Mouse (Mus musculus): ENCODE measurements around the gene Cyp39a1. TPM values are rescaled to one million over a fixed set of nuclear protein-coding genes. Genes with fewer than 3 reads are reported as not detected.

Cyp39a1 gene
- total and polyA plus RNA-seq, 2 experiments: 9.6 to 51.4 TPM

DNA sequence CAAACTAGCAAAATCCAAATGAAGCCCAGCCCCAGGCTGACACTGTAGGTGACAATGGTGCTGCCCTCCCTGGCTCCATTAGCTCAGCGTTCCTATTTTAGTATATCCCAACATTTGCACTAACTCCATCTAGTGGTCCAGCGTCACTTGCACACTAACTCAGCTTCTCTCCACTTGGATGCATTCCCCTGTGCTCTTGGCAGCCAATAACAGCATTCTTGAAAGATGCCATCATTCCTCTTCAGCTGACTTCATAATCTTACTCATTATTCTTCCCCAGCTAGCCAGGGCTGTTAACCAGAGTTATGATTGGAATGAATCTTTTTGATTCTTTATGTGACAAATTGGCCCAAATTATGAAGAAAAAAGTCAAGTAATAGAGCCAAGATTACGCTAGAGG, 40.0 kb downstream of the Cyp39a1 start:
- TF ChIP-seq POLR2A (IDR thresholded peaks at IDR 0.05; ENCODE audit: extremely low read depth, insufficient read depth, low read length): no peak
- no peak for TF ChIP-seq CTCF (IDR thresholded peaks at IDR 0.05; ENCODE audit: low read depth, low read length)

DNA sequence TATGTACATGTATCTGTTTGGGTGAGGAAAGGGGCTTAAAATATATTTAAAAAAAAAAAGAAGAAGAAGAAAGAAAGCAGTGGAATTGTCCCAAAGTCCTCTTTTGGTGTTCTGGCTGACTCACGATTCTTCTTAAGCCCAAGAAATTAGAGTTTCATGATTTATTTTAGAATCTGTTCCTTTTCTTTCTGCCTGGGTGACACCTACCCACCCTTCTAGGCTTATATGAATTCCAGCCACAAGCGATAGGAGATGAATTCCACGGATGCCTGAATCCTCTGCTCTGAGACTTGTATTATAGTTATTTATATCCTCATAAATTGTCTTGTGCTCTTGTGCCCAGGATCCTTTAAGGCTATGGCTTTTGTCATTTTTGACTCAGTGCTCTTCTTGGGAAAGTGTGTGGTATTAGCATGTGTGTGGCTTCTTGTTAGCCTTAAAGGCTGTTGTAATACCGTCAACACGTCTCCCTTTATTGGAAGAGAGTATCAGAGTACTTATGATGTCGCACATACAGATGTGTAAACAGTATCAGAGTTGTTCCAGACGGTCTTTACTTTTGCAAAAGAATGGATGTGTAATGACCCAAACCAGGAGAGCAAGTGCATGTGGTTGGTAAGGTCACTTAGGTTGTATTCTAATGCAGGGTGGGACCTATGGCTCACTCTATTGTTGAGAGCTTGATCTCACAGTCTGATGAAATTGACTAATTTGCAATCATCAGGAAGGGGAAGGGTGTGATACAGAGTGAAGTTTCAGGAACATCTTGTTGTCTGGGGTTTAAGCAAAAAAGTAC, 44.5 kb downstream of the Cyp39a1 start:
- no peak overlapping the region for H3K9ac ChIP-seq (ENCODE audit: low read depth, low read length)
- peaks cover 9% of the 10 kb centered on the region for H3K36me3 ChIP-seq (ENCODE audit: control insufficient read depth, insufficient read depth, low read length)
- no peaks in the 10 kb centered on the region for H3K27me3 ChIP-seq (ENCODE audit: control insufficient read depth, insufficient read depth, low read length)
- DNase-seq (ENCODE audit: extremely low read depth, low read depth, low spot score): no peak
- H3K4me1 ChIP-seq (ENCODE audit: control insufficient read depth, insufficient read depth, low read length): no peaks in the 10 kb centered on the region
- no peak overlapping the region for H3K27ac ChIP-seq (replicated peaks; ENCODE audit: insufficient read depth, low read depth, low read length)
- H3K4me3 ChIP-seq (ENCODE audit: insufficient read depth, low read depth, low read length): no peak overlapping the region
- no peaks in the 10 kb centered on the region for H3K79me2 ChIP-seq (ENCODE audit: control insufficient read depth, insufficient read depth, low read length)
- no peak for TF ChIP-seq CTCF (IDR thresholded peaks at IDR 0.05; ENCODE audit: low read depth, low read length)
- WGBS: 92% methylated on average over 7 of the region's 7 CpGs

More for the DNA sequence above, 40.0 kb downstream of the Cyp39a1 start:
- Histone ChIP-seq H3K4me1 (ENCODE audit: control insufficient read depth, insufficient read depth, low read length) (no peaks in the 10 kb centered on the region), H3K79me2 (ENCODE audit: control insufficient read depth, insufficient read depth, low read length) (no peaks in the 10 kb centered on the region), H3K4me3 (ENCODE audit: insufficient read depth, low read depth, low read length) (no peak overlapping the region), H3K27me3 (ENCODE audit: control insufficient read depth, insufficient read depth, low read length) (no peaks in the 10 kb centered on the region), H3K9ac (ENCODE audit: low read depth, low read length) (no peak overlapping the region), H3K36me3 (ENCODE audit: control insufficient read depth, insufficient read depth, low read length) (peaks cover 3% of the 10 kb centered on the region), H3K27ac (replicated peaks; ENCODE audit: insufficient read depth, low read depth, low read length) (no peak overlapping the region)
- WGBS: 89% methylated on average over 3 of the region's 3 CpGs
- DNase-seq (ENCODE audit: extremely low read depth, low read depth, low spot score): no peak

DNA sequence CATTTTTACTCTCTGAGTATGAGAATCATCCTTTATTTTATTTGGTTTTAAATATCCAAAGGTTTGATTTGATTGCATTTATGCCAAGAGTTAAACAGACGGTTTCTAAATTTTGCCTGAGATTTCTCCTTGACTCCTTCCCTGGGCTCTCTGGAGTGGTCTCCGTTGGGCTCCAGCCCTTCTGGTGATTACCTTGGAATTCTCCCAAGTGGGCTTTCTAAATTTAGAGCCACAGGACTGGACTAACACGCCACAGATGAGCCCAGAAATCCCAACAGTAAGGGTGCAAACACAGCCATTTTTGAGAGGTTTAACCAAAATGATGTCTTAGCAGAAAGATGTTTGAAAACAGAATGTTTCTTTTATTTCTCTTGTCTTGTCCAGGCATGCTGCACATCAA, 47.0 kb downstream of the Cyp39a1 start:
- Histone ChIP-seq H3K4me1 (ENCODE audit: control insufficient read depth, insufficient read depth, low read length) (no peaks in the 10 kb centered on the region), H3K79me2 (ENCODE audit: control insufficient read depth, insufficient read depth, low read length) (no peaks in the 10 kb centered on the region), H3K9ac (ENCODE audit: low read depth, low read length) (no peak overlapping the region), H3K36me3 (ENCODE audit: control insufficient read depth, insufficient read depth, low read length) (peaks cover 6% of the 10 kb centered on the region), H3K4me3 (ENCODE audit: insufficient read depth, low read depth, low read length) (no peak overlapping the region), H3K27me3 (ENCODE audit: control insufficient read depth, insufficient read depth, low read length) (no peaks in the 10 kb centered on the region), H3K27ac (replicated peaks; ENCODE audit: insufficient read depth, low read depth, low read length) (no peak overlapping the region)
- whole genome bisulfite sequencing: 71% methylated on average over 3 of the region's 3 CpGs
- TF ChIP-seq CTCF (IDR thresholded peaks at IDR 0.05; ENCODE audit: low read depth, low read length) (no peak), POLR2A (IDR thresholded peaks at IDR 0.05; ENCODE audit: extremely low read depth, insufficient read depth, low read length) (no peak)
- no peak for DNase-seq (ENCODE audit: extremely low read depth, low read depth, low spot score)

DNA sequence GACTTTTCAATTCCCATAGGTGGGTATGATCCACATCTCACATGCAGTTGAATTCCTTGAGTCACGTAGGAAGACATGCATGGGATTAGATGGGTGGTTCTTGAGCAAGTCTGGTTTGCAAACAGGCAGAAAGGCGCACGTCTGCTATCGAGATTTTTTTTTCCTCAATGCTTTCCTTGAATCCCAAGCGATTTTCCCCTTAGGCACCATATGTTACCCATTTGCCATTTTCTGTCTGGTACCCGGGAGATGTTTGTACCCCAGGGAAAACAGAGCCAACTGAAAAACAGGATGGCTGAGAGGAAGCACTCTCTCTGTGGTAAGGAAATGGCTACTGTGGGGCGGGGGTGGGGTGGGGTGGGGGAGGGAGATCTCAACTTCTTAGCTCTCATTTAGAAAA, 49.4 kb downstream of the Cyp39a1 start:
- Histone ChIP-seq H3K79me2 (ENCODE audit: control insufficient read depth, insufficient read depth, low read length) (no peaks in the 10 kb centered on the region), H3K4me3 (ENCODE audit: insufficient read depth, low read depth, low read length) (no peak overlapping the region), H3K36me3 (ENCODE audit: control insufficient read depth, insufficient read depth, low read length) (peaks cover 6% of the 10 kb centered on the region; the same call in 1 of the 2 replicates), H3K4me1 (ENCODE audit: control insufficient read depth, insufficient read depth, low read length) (no peaks in the 10 kb centered on the region), H3K27ac (replicated peaks; ENCODE audit: insufficient read depth, low read depth, low read length) (no peak overlapping the region), H3K9ac (ENCODE audit: low read depth, low read length) (no peak overlapping the region), H3K27me3 (ENCODE audit: control insufficient read depth, insufficient read depth, low read length) (no peaks in the 10 kb centered on the region)
- no peak for DNase-seq (ENCODE audit: extremely low read depth, low read depth, low spot score)
- TF ChIP-seq POLR2A (IDR thresholded peaks at IDR 0.05; ENCODE audit: extremely low read depth, insufficient read depth, low read length) (no peak), CTCF (IDR thresholded peaks at IDR 0.05; ENCODE audit: low read depth, low read length) (no peak)
- WGBS: 83% methylated on average over 7 of the region's 7 CpGs

DNA sequence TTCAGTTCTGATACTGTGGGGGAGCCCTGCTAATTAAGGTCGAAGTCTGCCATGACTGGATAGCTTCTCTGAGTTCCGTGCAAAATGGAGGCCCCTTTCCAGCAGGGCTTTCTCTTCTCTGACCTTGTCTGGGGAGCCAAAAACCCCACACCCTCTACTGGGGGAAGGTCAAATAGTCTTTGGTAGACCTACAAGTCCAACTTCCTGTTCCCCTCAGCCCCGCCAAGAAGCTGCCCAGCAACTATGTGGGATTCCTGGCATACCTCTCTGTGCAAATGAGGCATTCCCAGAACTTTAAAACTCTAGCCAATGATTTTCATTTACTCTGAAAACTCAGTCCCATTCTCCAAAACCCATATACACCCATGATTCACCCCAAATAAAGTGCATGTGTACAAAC, 52.2 kb downstream of the Cyp39a1 start:
- TF ChIP-seq POLR2A (IDR thresholded peaks at IDR 0.05; ENCODE audit: extremely low read depth, insufficient read depth, low read length): no peak
- no peak for TF ChIP-seq CTCF (IDR thresholded peaks at IDR 0.05; ENCODE audit: low read depth, low read length)
- Histone ChIP-seq H3K79me2 (ENCODE audit: control insufficient read depth, insufficient read depth, low read length) (no peaks in the 10 kb centered on the region), H3K4me3 (ENCODE audit: insufficient read depth, low read depth, low read length) (no peak overlapping the region), H3K27me3 (ENCODE audit: control insufficient read depth, insufficient read depth, low read length) (no peaks in the 10 kb centered on the region), H3K4me1 (ENCODE audit: control insufficient read depth, insufficient read depth, low read length) (no peaks in the 10 kb centered on the region), H3K9ac (ENCODE audit: low read depth, low read length) (no peak overlapping the region), H3K36me3 (ENCODE audit: control insufficient read depth, insufficient read depth, low read length) (peaks cover 7% of the 10 kb centered on the region; the same call in 1 of the 2 replicates), H3K27ac (replicated peaks; ENCODE audit: insufficient read depth, low read depth, low read length) (no peak overlapping the region)
- WGBS: 84% methylated on average over 3 of the region's 3 CpGs
- no peak for DNase-seq (ENCODE audit: extremely low read depth, low read depth, low spot score)

DNA sequence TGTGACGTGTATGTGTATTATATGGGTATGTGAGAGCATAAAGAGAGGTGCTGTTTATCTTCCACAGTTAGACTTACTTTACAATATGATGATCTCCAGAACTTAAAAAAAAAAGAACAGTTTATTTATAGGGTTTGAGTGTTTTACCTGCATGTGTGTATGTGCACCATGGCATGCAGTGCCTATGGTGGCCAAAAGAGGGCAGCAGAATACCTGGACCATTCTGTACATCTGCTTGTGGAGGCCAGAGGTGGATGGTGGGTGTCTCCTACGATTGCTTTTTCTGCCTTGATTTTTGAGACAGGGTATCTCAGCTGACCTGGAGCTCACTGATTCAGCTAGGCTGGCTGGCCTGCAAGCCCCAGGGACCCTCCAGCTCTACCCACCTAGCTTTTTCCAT, 57.3 kb downstream of the Cyp39a1 start:
- no peaks in the 10 kb centered on the region for H3K27me3 ChIP-seq (ENCODE audit: control insufficient read depth, insufficient read depth, low read length)
- H3K4me3 ChIP-seq (ENCODE audit: insufficient read depth, low read depth, low read length): no peak overlapping the region
- no peak for DNase-seq (ENCODE audit: extremely low read depth, low read depth, low spot score)
- H3K4me1 ChIP-seq (ENCODE audit: control insufficient read depth, insufficient read depth, low read length): no peaks in the 10 kb centered on the region
- H3K9ac ChIP-seq (ENCODE audit: low read depth, low read length): no peak overlapping the region
- no peaks in the 10 kb centered on the region for H3K79me2 ChIP-seq (ENCODE audit: control insufficient read depth, insufficient read depth, low read length)
- peaks cover 12% of the 10 kb centered on the region; the same call in 1 of the 2 replicates for H3K36me3 ChIP-seq (ENCODE audit: control insufficient read depth, insufficient read depth, low read length)
- 97% methylated on average over 2 of the region's 2 CpGs for WGBS
- TF ChIP-seq POLR2A (IDR thresholded peaks at IDR 0.05; ENCODE audit: extremely low read depth, insufficient read depth, low read length) (no peak), CTCF (IDR thresholded peaks at IDR 0.05; ENCODE audit: low read depth, low read length) (peak; percentile 18; the same call in 1 of the 2 replicates)
- no peak overlapping the region for H3K27ac ChIP-seq (replicated peaks; ENCODE audit: insufficient read depth, low read depth, low read length)

Data from liver, adult 2 months (tissue).